Mouse (Mus musculus) right cerebral cortex, postnatal 4 days (tissue): Measurements from ENCODE around the gene Lhfpl3.
A peak's percentile ranks its signal among the peaks of the same experiment; 100 is the strongest.

Experiments
- DNase-seq: peaks from one replicate; pipeline ENCODE4 v3.0.0-alpha.2; 2022

Lhfpl3 gene

GRCm38 (mm10) chr5:23154439-23154838 lies 408.6 kb downstream of the Lhfpl3 start:
- no peak for DNase-seq

GRCm38 (mm10) chr5:23165947-23166350 lies 420.1 kb downstream of the Lhfpl3 start:
- no peak for DNase-seq

- DNase-seq = no peak
Observed at GRCm38 (mm10) chr5:23166658-23167057, 420.8 kb downstream of the Lhfpl3 start.

- no peak for DNase-seq
Observed at GRCm38 (mm10) chr5:23189633-23190032, 443.8 kb downstream of the Lhfpl3 start.

GRCm38 (mm10) chr5:23196879-23197278 lies 451.0 kb downstream of the Lhfpl3 start:
- no peak for DNase-seq

GRCm38 (mm10) chr5:23213086-23213485 lies 467.2 kb downstream of the Lhfpl3 start:
- DNase-seq = no peak

- DNase-seq = no peak
Observed at GRCm38 (mm10) chr5:23214646-23215045, 468.8 kb downstream of the Lhfpl3 start.

- no peak for DNase-seq
Observed at GRCm38 (mm10) chr5:23219655-23220054, 473.8 kb downstream of the Lhfpl3 start.

GRCm38 (mm10) chr5:23224759-23225536 lies 479.1 kb downstream of the Lhfpl3 start:
- DNase-seq = peak; percentile 71

GRCm38 (mm10) chr5:23225621-23226020 lies 479.8 kb downstream of the Lhfpl3 start:
- no peak for DNase-seq

GRCm38 (mm10) chr5:23226753-23227152 lies 480.9 kb downstream of the Lhfpl3 start:
- DNase-seq = no peak

GRCm38 (mm10) chr5:23246974-23247373 lies 501.1 kb downstream of the Lhfpl3 start:
- DNase-seq = peak; percentile 51

- no peak for DNase-seq
Observed at GRCm38 (mm10) chr5:23247784-23248183, 501.9 kb downstream of the Lhfpl3 start.

- DNase-seq = no peak
Observed at GRCm38 (mm10) chr5:23248303-23248702, 502.4 kb downstream of the Lhfpl3 start.

- no peak for DNase-seq
Observed at GRCm38 (mm10) chr5:23249896-23250875, 504.3 kb downstream of the Lhfpl3 start.

- peak; percentile 48 for DNase-seq
Observed at GRCm38 (mm10) chr5:23251462-23252224, 505.8 kb downstream of the Lhfpl3 start.

GRCm38 (mm10) chr5:23255816-23256418 lies 510.1 kb downstream of the Lhfpl3 start:
- DNase-seq = no peak

- no peak for DNase-seq
Observed at GRCm38 (mm10) chr5:23273309-23273708, 527.5 kb downstream of the Lhfpl3 start.

- no peak for DNase-seq
Observed at GRCm38 (mm10) chr5:23279364-23279763, 533.5 kb downstream of the Lhfpl3 start.

- no peak for DNase-seq
Observed at GRCm38 (mm10) chr5:23284884-23285283, 539.0 kb downstream of the Lhfpl3 start.

- no peak for DNase-seq
Observed at GRCm38 (mm10) chr5:23289149-23289548, 543.3 kb downstream of the Lhfpl3 start.
